Mouse (Mus musculus) erythroblast, embryonic 14.5 days (primary cell): ENCODE results near the gene Vmn1r188.
"Not testable (repeated sequence)": the region's sequence is repeated elsewhere in the genome, so short reads cannot be mapped to it uniquely, and the experiment has no call there.

Experiments
- GATA1 ChIP-seq: IDR thresholded peaks from 2 replicates; pipeline ENCODE4 v1.6.1; 2012; ENCODE audit warnings: low read length, inconsistent platforms, mixed read lengths
- TAL1 ChIP-seq: IDR thresholded peaks from 3 replicates; pipeline ENCODE4 v1.6.1; 2012; ENCODE audit warnings: low read length, inconsistent platforms, mixed read lengths

DNA sequence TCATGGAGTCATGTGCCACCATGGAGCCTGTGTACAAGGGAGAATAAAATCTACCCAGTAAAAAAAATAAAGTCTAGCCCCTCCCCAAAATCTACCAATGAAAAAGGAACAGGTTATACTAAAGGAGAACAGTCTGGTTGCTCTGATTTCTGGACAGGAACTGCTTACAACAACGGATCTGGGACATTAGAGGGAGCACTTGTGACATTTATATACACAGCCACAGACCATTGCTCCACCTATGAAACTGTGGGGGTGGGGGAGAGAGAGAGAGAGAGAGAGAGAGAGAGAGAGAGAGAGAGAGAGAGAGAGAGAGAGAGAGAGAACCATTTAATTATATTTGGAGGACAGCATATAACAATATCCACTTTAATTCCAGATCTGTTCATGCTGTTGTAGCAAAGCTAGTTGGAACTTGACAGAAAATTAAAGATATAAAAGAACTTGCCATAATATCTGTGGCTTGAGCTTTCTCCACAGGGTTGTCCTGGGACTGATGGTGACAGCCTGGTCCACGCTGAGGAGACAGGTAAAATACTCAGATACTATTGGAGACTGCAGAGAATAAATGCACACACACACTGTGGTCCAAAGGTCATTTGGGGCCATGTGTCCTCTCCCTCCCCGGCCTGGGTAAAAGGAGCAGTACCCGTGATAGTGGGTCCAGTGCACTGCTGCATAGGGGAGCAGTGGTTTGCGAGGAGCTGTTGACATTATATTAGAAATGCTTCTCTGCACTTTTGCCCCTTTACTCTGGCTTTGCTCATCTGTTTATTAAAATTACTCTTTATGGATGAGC lies 52.5 kb downstream of the Vmn1r188 start:
- TF ChIP-seq GATA1, TAL1: not testable (repeated sequence)
